Mouse (Mus musculus) thymus, adult 18-20 months (tissue): Measurements from ENCODE around the gene Akap17b.
A peak's percentile ranks its signal among the peaks of the same experiment; 100 is the strongest.

Experiments used
- DNase-seq, 2 experiments: peaks; one replicate each; pipeline ENCODE4 v3.0.0; 2022; ENCODE audit warnings: mixed read lengths in 2 of 2

Gene Akap17b

DNA sequence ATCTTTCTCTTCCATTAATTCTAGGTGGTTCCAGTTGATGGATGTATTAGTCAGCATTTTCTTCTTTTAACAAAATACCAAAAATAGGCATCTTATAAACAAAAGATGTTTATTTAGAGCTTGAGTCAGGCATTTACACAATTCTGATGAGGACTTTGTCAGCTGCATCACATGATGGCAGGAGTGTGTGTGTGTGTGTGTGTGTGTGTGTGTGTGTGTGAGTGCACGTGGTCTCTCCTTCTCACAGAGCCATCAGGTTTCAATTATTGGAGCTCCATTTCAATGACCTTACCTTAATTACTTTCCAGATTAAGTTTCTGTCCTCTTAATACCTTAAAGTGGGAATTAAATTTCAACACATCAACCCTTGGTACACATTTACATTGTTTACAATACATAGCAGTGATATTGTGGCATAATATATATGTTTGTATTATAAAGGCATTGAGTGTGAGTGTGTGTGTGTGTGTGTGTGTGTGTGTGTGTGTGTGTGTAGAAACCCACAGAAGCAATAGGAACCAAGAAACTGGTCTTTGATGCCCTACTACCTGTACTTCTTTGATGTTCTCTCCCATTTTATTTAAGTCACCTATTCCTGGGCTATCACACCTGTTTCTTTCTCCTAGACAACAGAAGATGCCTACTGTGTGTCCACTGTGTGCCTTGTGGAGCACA, 58.4 kb downstream of the Akap17b start:
- DNase-seq: no peak

DNA sequence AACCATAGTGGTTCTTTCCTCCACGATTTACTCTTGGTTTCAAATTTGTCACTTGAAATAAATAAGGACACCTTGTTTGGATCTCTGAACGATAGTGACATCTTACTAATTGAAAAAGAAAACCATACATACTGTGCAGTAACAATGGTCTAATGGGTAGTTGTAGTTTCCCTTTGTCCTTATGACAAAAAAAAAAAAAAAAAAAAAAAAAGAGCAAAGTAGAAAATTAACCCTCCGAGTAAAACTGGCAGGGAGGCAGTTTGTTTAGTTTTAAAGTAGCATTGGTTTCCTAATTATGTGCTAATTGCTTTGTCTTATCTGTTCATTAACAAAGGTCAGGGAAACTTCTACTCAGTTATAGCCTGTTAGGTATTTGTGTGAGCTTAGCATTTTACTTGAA, 83.1 kb downstream of the Akap17b start:
- no peak for DNase-seq

DNA sequence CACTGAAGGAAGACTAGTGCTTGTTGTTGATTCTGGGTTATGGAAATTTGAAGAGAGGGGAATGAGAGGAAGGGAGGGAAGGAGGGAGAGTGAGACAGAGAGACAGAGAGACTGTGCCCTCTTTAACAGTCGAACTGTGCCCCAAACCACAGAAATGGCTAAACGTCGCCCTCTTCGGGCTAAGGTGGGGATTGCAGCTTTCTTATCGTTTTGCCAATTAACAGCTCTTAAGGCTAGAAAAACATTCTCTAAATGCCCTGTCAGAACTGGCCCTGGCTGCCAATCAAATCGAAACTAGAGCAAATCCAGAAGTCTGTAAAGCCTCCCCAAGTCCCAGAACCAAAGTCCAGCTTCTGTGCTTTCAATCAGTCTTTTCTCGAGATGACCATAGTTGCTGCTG, 83.5 kb downstream of the Akap17b start:
- peak; percentile 11 to 26 for DNase-seq

DNA sequence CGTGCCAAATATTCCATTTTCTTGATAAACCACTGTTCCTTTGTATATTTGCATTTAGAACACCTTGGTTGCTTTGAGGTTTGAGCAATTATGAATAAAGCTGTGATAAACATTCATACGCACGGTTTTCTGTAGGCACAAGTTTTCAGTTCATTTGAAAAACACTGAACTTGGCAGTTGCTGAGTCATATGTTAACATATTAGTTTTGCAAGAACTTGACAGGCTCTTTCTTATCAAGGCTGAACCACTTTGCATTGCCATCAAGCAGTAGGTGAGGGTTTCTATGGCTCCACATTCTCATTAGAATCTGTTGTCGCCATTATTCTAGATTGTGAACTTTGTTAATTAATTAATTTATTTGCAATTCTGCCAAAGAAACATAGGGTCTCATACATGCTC, 85.0 kb downstream of the Akap17b start:
- DNase-seq: no peak
